Comparison of ENCODE assay signal across 11 mouse cellular contexts in genomic region chr5:118946090-118946489, GRCm38 (mm10).
DNase-seq lines count a peak whose midpoint lies in the region; ATAC-seq and TF ChIP-seq lines count a peak whose summit lies in the region.
"Had no signal": no experiment of that assay in that cellular context is flagged by ENCODE, and none has a peak within 500 bp of the region (broad histone marks: within the 10 kb centered on the region; RNA-seq: fewer than 3 reads in every experiment).

No protein-coding gene starts in this region.

- 0 out of 2 replicates have a peak overlapping the region, but pooled peaks have one; percentile 6 for H3K27ac ChIP-seq in hindbrain, embryonic 15.5 days (replicated peaks)
- no peak overlapping the region for H3K27ac ChIP-seq in hindbrain, embryonic 12.5 days
- H3K27ac ChIP-seq in embryonic facial prominence, embryonic 10.5 days (replicated peaks) = peak overlapping the region; percentile 36; the same call in 1 of the 2 replicates
- H3K27ac ChIP-seq in limb, embryonic 10.5 days = peak overlapping the region; percentile 48
- no peak overlapping the region for H3K27ac ChIP-seq in intestine, postnatal 0 days (ENCODE audit: low read depth, low read length)
- H3K27ac ChIP-seq in left cerebral cortex, adult 2 months = no peak overlapping the region
- H3K27ac ChIP-seq: liver, embryonic 15.5 days had no signal

- no peak overlapping the region for H3K4me2 ChIP-seq in hindbrain, embryonic 15.5 days
- H3K4me2 ChIP-seq in hindbrain, embryonic 12.5 days (replicated peaks) = no peak overlapping the region
- no peak overlapping the region for H3K4me2 ChIP-seq in intestine, postnatal 0 days (replicated peaks; ENCODE audit: low read depth)
- H3K4me2 ChIP-seq: liver, embryonic 15.5 days had no signal

- H3K9ac ChIP-seq in hindbrain, embryonic 15.5 days = no peak overlapping the region
- no peak overlapping the region for H3K9ac ChIP-seq in hindbrain, embryonic 12.5 days
- no peak overlapping the region for H3K9ac ChIP-seq in intestine, postnatal 0 days (ENCODE audit: low read depth, low read length)
- H3K9ac ChIP-seq: liver, embryonic 15.5 days had no signal

- no peak for TF ChIP-seq CTCF in intestine, postnatal 0 days (IDR thresholded peaks at IDR 0.05; ENCODE audit: low read depth)
- TF ChIP-seq CTCF in left cerebral cortex, adult 2 months (IDR thresholded peaks at IDR 0.05) = no peak

- ATAC-seq in hindbrain, embryonic 15.5 days (ENCODE audit: low FRiP score, low read depth) = peak; percentile 54; the same call in 1 of the 2 replicates
- no peak for ATAC-seq in hindbrain, embryonic 12.5 days (ENCODE audit: low FRiP score)
- ATAC-seq in intestine, postnatal 0 days = no peak

- intact Hi-C loops in left cerebral cortex, adult 2 months (cut with DNase I) = no loop called here

- H3K9me3 ChIP-seq in hindbrain, embryonic 15.5 days = no peaks in the 10 kb centered on the region
- no peaks in the 10 kb centered on the region for H3K9me3 ChIP-seq in hindbrain, embryonic 12.5 days (replicated peaks)
- H3K9me3 ChIP-seq in embryonic facial prominence, embryonic 10.5 days = 0 out of 2 replicates have a peak, but pooled peaks cover 3% of the 10 kb centered on the region
- no peaks in the 10 kb centered on the region for H3K9me3 ChIP-seq in limb, embryonic 10.5 days (replicated peaks)
- H3K9me3 ChIP-seq in intestine, postnatal 0 days (ENCODE audit: control insufficient read depth) = no peaks in the 10 kb centered on the region
- H3K9me3 ChIP-seq: liver, embryonic 15.5 days had no signal

- peak; percentile 40 to 51 for DNase-seq in cerebellum, postnatal 14 days
- DNase-seq in cerebellum, adult 9-10 months = no peak
- no peak for DNase-seq in embryonic facial prominence, embryonic 10.5 days (ENCODE audit: low spot score)
- DNase-seq in limb, embryonic 10.5 days (ENCODE audit: low spot score) = no peak
- DNase-seq in left cerebral cortex, adult 2 months (ENCODE audit: extremely low spot score in 1 of 2, low spot score in 2 of 2) = no peak
- DNase-seq: gastrocnemius, postnatal 36 days; kidney, postnatal 4 days had no signal

- 14% methylated on average over 8 of the region's 8 CpGs for WGBS in hindbrain, embryonic 15.5 days
- 32% methylated on average over 8 of the region's 8 CpGs for WGBS in hindbrain, embryonic 12.5 days
- WGBS in embryonic facial prominence, embryonic 10.5 days = 20% methylated on average over 8 of the region's 8 CpGs
- WGBS in limb, embryonic 10.5 days = 19% methylated on average over 8 of the region's 8 CpGs
- 51% methylated on average over 8 of the region's 8 CpGs for WGBS in intestine, postnatal 0 days

- peaks cover 20% of the 10 kb centered on the region for H3K4me1 ChIP-seq in hindbrain, embryonic 15.5 days (replicated peaks)
- H3K4me1 ChIP-seq in hindbrain, embryonic 12.5 days = peaks cover 8% of the 10 kb centered on the region
- peaks cover 61% of the 10 kb centered on the region for H3K4me1 ChIP-seq in embryonic facial prominence, embryonic 10.5 days
- peaks cover 70% of the 10 kb centered on the region for H3K4me1 ChIP-seq in limb, embryonic 10.5 days
- H3K4me1 ChIP-seq in intestine, postnatal 0 days (replicated peaks; ENCODE audit: control insufficient read depth, insufficient read depth, low read length) = no peaks in the 10 kb centered on the region
- H3K4me1 ChIP-seq: liver, embryonic 15.5 days had no signal

- 0 out of 2 replicates have a peak, but pooled peaks cover 7% of the 10 kb centered on the region for H3K27me3 ChIP-seq in hindbrain, embryonic 15.5 days
- H3K27me3 ChIP-seq in hindbrain, embryonic 12.5 days = 0 out of 2 replicates have a peak, but pooled peaks cover 3% of the 10 kb centered on the region
- peaks cover 68% of the 10 kb centered on the region for H3K27me3 ChIP-seq in embryonic facial prominence, embryonic 10.5 days (replicated peaks; ENCODE audit: low read depth, poor library complexity, severe bottlenecking)
- peaks cover 49% of the 10 kb centered on the region for H3K27me3 ChIP-seq in limb, embryonic 10.5 days (ENCODE audit: low read depth, poor library complexity, severe bottlenecking)
- H3K27me3 ChIP-seq in intestine, postnatal 0 days (replicated peaks; ENCODE audit: control insufficient read depth, insufficient read depth, low read length) = no peaks in the 10 kb centered on the region
- H3K27me3 ChIP-seq: liver, embryonic 15.5 days had no signal

- no peaks in the 10 kb centered on the region for H3K36me3 ChIP-seq in hindbrain, embryonic 15.5 days
- no peaks in the 10 kb centered on the region for H3K36me3 ChIP-seq in hindbrain, embryonic 12.5 days
- H3K36me3 ChIP-seq in embryonic facial prominence, embryonic 10.5 days (replicated peaks) = no peaks in the 10 kb centered on the region
- H3K36me3 ChIP-seq in limb, embryonic 10.5 days = no peaks in the 10 kb centered on the region
- no peaks in the 10 kb centered on the region for H3K36me3 ChIP-seq in intestine, postnatal 0 days (ENCODE audit: control insufficient read depth, insufficient read depth)
- H3K36me3 ChIP-seq: liver, embryonic 15.5 days had no signal

- no peak overlapping the region for H3K4me3 ChIP-seq in hindbrain, embryonic 15.5 days
- H3K4me3 ChIP-seq in hindbrain, embryonic 12.5 days = no peak overlapping the region
- H3K4me3 ChIP-seq in embryonic facial prominence, embryonic 10.5 days = no peak overlapping the region
- H3K4me3 ChIP-seq in limb, embryonic 10.5 days = no peak overlapping the region
- H3K4me3 ChIP-seq in intestine, postnatal 0 days (ENCODE audit: low read depth, low read length) = no peak overlapping the region
- no peak overlapping the region for H3K4me3 ChIP-seq in left cerebral cortex, adult 2 months
- H3K4me3 ChIP-seq: liver, embryonic 15.5 days had no signal

Comparison
In these comparisons a context has a peak if more than half of its experiments do, and no peak if none do; other contexts are left out.
1. DNase-seq: peak in cerebellum, postnatal 14 days (2 of 2); none in cerebellum, adult 9-10 months (single experiment), embryonic facial prominence, embryonic 10.5 days (single experiment), limb, embryonic 10.5 days (single experiment) and left cerebral cortex, adult 2 months (0 of 2).
2. H3K27ac ChIP-seq: peak in hindbrain, embryonic 15.5 days (single experiment), embryonic facial prominence, embryonic 10.5 days (single experiment) and limb, embryonic 10.5 days (single experiment); none in hindbrain, embryonic 12.5 days (single experiment), intestine, postnatal 0 days (single experiment) and left cerebral cortex, adult 2 months (single experiment).